Mouse (Mus musculus) cortical plate, adult 2 months (tissue): ENCODE results near the gene Dnah2. TPM values are rescaled to one million over a fixed set of nuclear protein-coding genes. Genes with fewer than 3 reads are reported as not detected.

Experiments used
- H3K27ac ChIP-seq: fragments of 200-500 bp; 2 replicates; pipeline ENCODE4 v1.5.1; 2012; ENCODE audit warnings: low read length, control low read depth, inconsistent platforms; ENCODE audit not compliant: insufficient read depth
- H3K4me1 ChIP-seq: fragments of 200-500 bp; 2 replicates; pipeline ENCODE4 v1.6.1; 2011; ENCODE audit warnings: low read length; ENCODE audit not compliant: control insufficient read depth, insufficient read depth
- H3K4me3 ChIP-seq: fragments of 200-500 bp; 2 replicates; pipeline ENCODE4 v1.5.1; 2011; ENCODE audit warnings: mild to moderate bottlenecking, low read length, control low read depth; ENCODE audit not compliant: insufficient read depth
- CTCF ChIP-seq: fragments of 200-500 bp; IDR thresholded peaks from 2 replicates; pipeline ENCODE4 v1.5.1; 2011; ENCODE audit warnings: mild to moderate bottlenecking, control low read depth, low read length; ENCODE audit not compliant: insufficient read depth; ENCODE audit errors: extremely low read depth
- POLR2A ChIP-seq: fragments of 200-500 bp; IDR thresholded peaks from 2 replicates; pipeline ENCODE4 v1.6.1; 2011; ENCODE audit warnings: mild to moderate bottlenecking, low read length, control low read depth; ENCODE audit not compliant: insufficient read depth; ENCODE audit errors: extremely low read depth
- polyA plus RNA-seq: library from polyadenylated mRNA; depleted of rRNA; stranded (reverse); fragments of >200 nt; gene quantifications from 2 replicates; pipeline ENCODE4 v1.2.3, GENCODE M21; 2012

Gene Dnah2
- polyA plus RNA-seq, 1 experiment = 1.6 TPM

DNA sequence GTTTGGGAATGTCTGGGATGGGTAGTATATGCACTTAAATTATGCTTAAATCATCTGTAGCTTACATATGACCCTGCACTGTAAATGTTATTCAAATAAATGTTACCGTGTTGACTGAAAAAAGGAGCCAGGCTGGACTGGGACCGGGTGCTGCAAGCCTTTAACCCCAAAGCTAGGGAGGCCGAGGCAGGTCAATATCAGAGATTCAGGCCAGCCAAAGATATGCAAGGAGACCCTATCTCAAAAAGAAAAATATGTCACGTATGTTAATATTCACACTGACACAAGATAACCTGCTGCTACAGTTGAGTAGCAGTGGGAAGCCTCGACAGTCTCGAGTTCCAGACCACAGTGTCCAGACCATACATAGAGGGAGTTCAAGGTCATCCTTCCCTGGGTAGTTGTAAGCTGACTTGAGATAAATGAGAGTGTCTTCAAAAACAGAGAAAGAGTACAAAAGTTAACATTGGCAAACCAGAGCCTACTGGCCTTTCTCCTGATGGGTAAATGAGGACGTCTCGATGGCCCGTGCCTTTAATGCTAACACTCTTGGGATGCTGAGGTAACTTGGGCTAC is 33.4 kb upstream of the Dnah2 start:
- no peak overlapping the region for H3K27ac ChIP-seq
- no peak overlapping the region; the same call in 1 of the 2 replicates for H3K4me3 ChIP-seq
- TF ChIP-seq POLR2A = no peak
- no peak for TF ChIP-seq CTCF
- peaks cover 9% of the 10 kb centered on the region; the same call in 1 of the 2 replicates for H3K4me1 ChIP-seq

DNA sequence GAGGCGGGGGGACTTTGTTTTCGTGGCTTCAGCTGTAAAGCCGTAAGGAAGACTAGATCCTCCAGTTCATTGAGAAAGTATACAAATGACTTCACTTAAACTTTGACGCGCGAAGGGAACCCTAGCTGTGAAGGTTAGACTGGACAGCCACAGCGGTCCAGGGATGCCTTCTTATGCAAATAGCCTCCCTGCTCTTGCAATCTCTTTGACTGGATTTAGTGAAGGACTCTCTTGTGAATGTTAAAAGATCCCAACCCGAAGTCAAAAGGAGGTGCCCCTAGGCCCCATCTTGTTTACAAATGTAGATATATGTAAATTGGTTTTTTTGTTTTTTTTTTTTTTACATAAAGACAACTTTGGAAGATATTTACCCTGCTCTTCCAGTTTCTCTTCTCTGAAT is 32.9 kb upstream of the Dnah2 start:
- Histone ChIP-seq H3K27ac (no peak overlapping the region), H3K4me3 (peak overlapping the region; percentile 62), H3K4me1 (peaks cover 9% of the 10 kb centered on the region; the same call in 1 of the 2 replicates)
- no peak for TF ChIP-seq CTCF
- no peak for TF ChIP-seq POLR2A

DNA sequence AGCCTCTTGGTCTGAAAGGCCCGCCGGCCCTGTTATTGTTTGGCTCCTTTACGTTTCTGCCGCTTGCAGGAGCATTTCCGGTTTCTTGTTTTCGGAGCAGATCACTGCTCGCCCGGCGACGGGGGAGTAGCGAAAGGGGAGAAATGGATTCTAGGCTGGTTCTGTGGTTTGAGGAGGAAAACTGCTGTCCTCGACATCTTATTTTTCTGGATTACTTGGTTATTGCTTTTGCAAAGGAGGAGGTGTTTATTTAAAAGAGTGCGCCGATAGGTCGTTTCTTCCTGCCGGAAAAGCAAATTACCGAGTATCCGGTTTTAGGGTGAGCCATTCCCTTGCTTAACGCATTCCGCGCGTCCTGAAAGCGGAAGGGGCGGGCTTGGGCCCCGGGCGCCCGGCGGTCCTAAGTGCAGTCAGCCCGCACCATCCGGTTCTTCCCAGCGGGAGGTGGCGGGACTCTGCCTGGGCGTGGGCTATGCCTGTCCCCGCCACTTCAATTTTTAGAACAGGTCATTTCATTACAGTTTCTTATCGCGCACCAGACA is 32.3 kb upstream of the Dnah2 start:
- Histone ChIP-seq H3K27ac (peak overlapping the region; percentile 73), H3K4me1 (peaks cover 9% of the 10 kb centered on the region; the same call in 1 of the 2 replicates), H3K4me3 (peak overlapping the region; percentile 62)
- TF ChIP-seq CTCF (no peak), POLR2A (peak; percentile 32)

DNA sequence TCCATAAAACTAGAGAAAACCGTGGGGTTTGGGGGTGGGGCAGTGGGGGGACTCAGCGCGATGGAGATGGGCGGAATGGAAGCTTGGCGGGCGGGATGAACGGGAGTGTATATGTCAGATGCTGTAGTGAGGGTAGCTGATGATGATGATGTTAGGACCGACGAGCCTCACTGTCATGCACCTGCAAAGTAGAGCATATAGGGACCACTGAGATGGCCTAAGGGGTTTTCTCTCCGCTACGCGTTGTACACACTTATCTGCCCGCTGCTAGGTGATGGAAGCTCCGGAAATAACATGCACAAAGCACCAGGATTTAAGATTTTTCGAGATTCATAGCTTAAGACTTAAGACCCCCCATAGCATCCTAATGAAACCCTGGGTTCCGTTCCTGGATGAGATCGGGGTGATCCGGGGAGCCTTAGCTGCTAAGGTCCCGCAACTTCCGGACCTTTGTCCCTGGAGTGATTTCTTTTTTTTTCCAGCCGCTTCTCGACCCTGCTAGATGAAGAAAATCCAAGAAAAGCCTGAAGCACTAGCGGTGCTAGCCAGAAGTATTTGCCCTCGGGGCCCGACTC is 31.7 kb upstream of the Dnah2 start:
- Histone ChIP-seq H3K4me3 (peak overlapping the region; percentile 62), H3K4me1 (peaks cover 9% of the 10 kb centered on the region; the same call in 1 of the 2 replicates), H3K27ac (peak overlapping the region; percentile 73)
- TF ChIP-seq CTCF = no peak
- no peak for TF ChIP-seq POLR2A

DNA sequence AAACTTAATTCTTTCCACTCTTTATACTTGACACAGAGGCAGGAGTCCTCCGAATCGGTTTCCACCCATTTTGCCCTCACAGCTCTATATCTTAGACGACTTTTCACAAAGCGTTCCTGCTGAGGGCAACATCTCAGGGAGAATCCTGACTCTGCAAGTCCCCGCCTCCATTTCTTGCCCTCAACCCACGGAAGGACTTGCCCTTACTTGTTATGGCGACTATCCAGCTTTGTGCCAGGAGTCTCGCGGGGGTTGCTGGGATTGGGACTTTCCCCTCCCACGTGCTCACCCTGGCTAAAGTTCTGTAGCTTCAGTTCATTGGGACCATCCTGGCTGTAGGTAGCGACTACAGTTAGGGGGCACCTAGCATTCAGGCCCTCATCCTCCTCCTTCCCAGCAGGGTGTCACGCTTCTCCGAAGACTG is 31.2 kb upstream of the Dnah2 start, which contains the start of the genes Wrap53 and Trp53:
TSS of gene Wrap53 (minus strand) at position 165 of the 424 bp plus-strand sequence.
TSS of gene Trp53 (plus strand) at position 269 of the 424 bp plus-strand sequence.
- Histone ChIP-seq H3K27ac (peak within 1 kb of the TSS; percentile 73), H3K4me3 (peak within 1 kb of the TSS; percentile 62), H3K4me1 (peaks cover 9% of the 10 kb centered on the region; the same call in 1 of the 2 replicates)
- TF ChIP-seq POLR2A = peak; percentile 59; the same call in 1 of the 2 replicates
- no peak for TF ChIP-seq CTCF

DNA sequence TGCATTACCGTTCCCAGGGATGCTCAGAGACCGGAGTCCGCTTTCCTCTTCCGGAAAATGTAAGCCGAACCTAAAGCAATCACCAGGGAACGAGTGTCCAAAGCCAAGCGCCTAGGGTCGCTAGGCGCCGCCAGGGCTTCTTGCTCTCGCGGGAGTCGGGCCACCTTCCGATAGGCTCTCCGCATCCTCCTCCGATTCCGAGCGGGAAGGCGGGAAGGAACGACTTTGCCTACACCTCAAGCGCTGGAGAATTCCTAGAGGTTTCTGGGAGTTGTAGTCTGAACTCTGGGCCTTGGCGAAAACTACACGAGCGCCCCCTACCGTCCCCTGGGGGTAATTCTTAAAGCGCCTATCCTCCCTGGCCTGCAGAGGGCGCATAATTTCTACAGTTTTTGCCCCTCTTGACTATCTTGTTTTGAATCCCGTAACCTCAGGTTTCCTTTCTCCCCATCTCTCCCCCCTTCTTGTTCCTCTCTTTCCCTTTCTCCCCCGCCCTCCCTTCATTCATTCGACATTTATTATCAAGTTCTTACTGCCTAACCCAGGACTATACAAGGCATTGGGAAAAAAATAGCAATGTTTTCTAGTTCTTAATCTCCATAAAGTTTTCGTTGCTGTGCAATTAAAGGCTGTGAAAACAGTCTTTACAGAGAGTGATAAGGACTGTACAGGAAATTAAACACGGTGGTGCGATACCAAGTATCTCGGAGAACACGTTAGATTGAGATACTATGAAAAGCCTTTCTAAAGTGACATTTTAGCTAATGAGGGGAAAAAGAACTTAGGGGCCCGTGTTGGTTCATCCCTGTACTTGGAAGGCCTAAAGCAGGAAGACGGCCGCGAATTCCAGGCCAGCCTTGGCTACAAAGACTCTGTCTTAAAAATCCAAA is 30.5 kb upstream of the Dnah2 start:
- Histone ChIP-seq H3K4me3 (peak overlapping the region; percentile 62), H3K27ac (peak overlapping the region; percentile 35; the same call in 1 of the 2 replicates), H3K4me1 (peaks cover 9% of the 10 kb centered on the region; the same call in 1 of the 2 replicates)
- TF ChIP-seq CTCF (peak; percentile 99), POLR2A (peak; percentile 93; the same call in 1 of the 2 replicates)

DNA sequence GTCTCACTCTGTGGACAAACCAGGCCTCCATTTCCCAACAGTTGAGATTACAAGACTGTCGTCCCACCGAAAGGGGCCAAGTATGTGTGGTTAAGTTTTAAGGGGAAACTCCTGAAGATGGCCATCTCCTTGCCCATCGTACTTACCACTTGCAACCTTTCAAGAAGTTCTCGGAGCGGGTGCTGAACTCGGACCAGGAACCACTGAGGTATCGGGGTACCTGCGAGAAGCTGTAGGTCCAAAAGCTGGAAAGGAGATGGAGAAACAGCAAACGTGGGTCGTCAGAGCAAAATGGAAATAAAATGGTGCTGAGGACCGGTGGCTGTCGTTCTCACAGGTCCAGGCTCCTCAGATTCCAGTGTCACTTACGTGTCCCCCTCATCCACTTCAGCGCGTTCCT is 29.4 kb upstream of the Dnah2 start:
- TF ChIP-seq POLR2A = no peak
- TF ChIP-seq CTCF = no peak
- Histone ChIP-seq H3K4me3 (peak overlapping the region; percentile 62), H3K4me1 (peaks cover 9% of the 10 kb centered on the region; the same call in 1 of the 2 replicates), H3K27ac (no peak overlapping the region)

DNA sequence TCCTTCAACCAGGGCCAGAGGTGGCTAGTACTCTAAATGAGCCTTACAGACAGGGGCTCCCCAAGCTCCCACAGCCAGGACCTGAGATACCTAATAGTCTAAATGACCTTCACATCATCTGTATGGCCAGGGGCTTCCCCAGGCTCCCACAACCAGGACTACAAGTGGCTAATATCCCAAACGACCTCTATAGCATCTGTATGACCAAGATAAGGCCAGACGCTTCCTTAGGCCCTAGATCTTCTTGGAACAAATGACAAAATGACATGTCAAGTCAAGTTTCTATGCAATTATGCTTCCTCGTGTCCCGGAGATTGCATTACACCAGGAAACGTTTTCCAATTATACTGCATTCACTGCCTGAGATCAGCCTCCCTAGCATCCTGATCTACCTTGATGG is 27.4 kb upstream of the Dnah2 start:
- TF ChIP-seq CTCF (no peak), POLR2A (no peak)
- Histone ChIP-seq H3K4me1 (peaks cover 9% of the 10 kb centered on the region; the same call in 1 of the 2 replicates), H3K4me3 (no peak overlapping the region), H3K27ac (no peak overlapping the region)

DNA sequence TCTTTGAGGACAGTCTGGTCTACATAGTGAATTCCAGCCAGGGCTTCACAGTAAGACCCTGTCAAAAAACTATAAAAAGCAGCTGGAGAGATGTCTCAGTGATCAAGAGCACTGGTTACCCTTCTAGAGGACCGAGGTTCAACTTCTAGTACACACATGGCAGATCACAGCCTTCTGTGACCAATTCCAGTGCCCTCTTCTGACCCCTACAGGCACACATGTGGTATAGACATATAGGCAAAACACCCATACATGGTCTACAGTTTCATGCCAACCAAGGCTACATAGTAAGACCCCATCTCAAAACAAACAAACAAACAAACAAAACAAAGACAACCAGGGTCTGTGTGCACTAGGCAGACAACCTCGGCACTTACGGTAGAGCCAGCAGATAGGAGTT is 26.3 kb upstream of the Dnah2 start:
- TF ChIP-seq POLR2A (no peak), CTCF (peak; percentile 37)
- Histone ChIP-seq H3K4me3 (no peak overlapping the region), H3K4me1 (peaks cover 9% of the 10 kb centered on the region; the same call in 1 of the 2 replicates), H3K27ac (no peak overlapping the region)
